Mouse (Mus musculus): ENCODE measurements around the gene Cdyl2. TPM values are rescaled to one million over a fixed set of nuclear protein-coding genes. Genes with fewer than 3 reads are reported as not detected.
A peak's percentile ranks its signal among the peaks of the same experiment; 100 is the strongest.

The Cdyl2 gene
- total and polyA plus RNA-seq, 3 experiments, result 1.5 to 7.2 (median 5.9) TPM

- no peak for DNase-seq
Observed at GRCm38 (mm10) chr8:116538763-116539162, 194.0 kb downstream of the Cdyl2 start.

- no peak for DNase-seq
Observed at GRCm38 (mm10) chr8:116536786-116537185, 196.0 kb downstream of the Cdyl2 start.

GRCm38 (mm10) chr8:116533081-116533480, 199.7 kb downstream of the Cdyl2 start:
- DNase-seq, result no peak

- peak; percentile 41 for DNase-seq
Observed at GRCm38 (mm10) chr8:116528736-116529135, 204.1 kb downstream of the Cdyl2 start.

- no peak for DNase-seq
Observed at GRCm38 (mm10) chr8:116524915-116525314, 207.9 kb downstream of the Cdyl2 start.

Other genes with a start within 250 kb of the Cdyl2 start
- not detected for gene Dynlrb2, start 228.0 kb downstream of the Cdyl2 start, total RNA-seq (2021)
- gene Dynlrb2, start 228.0 kb downstream of the Cdyl2 start, polyA plus RNA-seq (2012; rRNA removed), result not detected in 2 replicates
- gene Cmc2, start 188.5 kb upstream of the Cdyl2 start, total RNA-seq (2021), result 10 to 100 TPM; 55.5 to 72.8 TPM
- 6.9 and 7.6 TPM in 2 replicates for gene Cmc2, start 188.5 kb upstream of the Cdyl2 start, polyA plus RNA-seq (2012; rRNA removed)
- gene Cenpn, start 188.7 kb upstream of the Cdyl2 start, total RNA-seq (2021), result 1 to 10 TPM; 3.3 to 3.9 TPM
- gene Cenpn, start 188.7 kb upstream of the Cdyl2 start, polyA plus RNA-seq (2012; rRNA removed), result 1.7 and 2.6 TPM in 2 replicates
- 10 to 100 TPM; 23.6 to 23.7 TPM for gene Atmin, start 210.4 kb upstream of the Cdyl2 start, total RNA-seq (2021)
- 10.1 and 10.4 TPM in 2 replicates for gene Atmin, start 210.4 kb upstream of the Cdyl2 start, polyA plus RNA-seq (2012; rRNA removed)
- gene 1700030J22Rik, start 246.0 kb upstream of the Cdyl2 start, total RNA-seq (2021), result 1 to 10 TPM; 1.6 to 2.8 TPM
- gene 1700030J22Rik, start 246.0 kb upstream of the Cdyl2 start, polyA plus RNA-seq (2012; rRNA removed), result 0.18 and 0.32 TPM in 2 replicates